Mouse (Mus musculus): Measurements from ENCODE around the gene Hook2.

- TF ChIP-seq POLR2A (IDR thresholded peaks at IDR 0.05; ENCODE audit: low read depth, low read length) (no peak), EP300 (IDR thresholded peaks at IDR 0.05; ENCODE audit: low read length) (no peak), CTCF (conservative IDR thresholded peaks at IDR 0.05 in 1 of 2, IDR thresholded peaks at IDR 0.05 in 1 of 2; ENCODE audit: low read depth in 2 of 2, low read length in 2 of 2) (no peak), BHLHE40 (IDR thresholded peaks at IDR 0.05; ENCODE audit: low read depth, low read length) (no peak), MAX (IDR thresholded peaks at IDR 0.05; ENCODE audit: low read length) (no peak), ZKSCAN1 (IDR thresholded peaks at IDR 0.05; ENCODE audit: borderline replicate concordance, low read depth, low read length) (no peak), CHD2 (IDR thresholded peaks at IDR 0.05; ENCODE audit: low read length) (no peak), ETS1 (conservative IDR thresholded peaks at IDR 0.05; ENCODE audit: low read depth, low read length) (no peak)
Measured at GRCm38 (mm10) chr8:84945633-84946527, 44.5 kb upstream of the Hook2 start.
